In the genomic region with DNA sequence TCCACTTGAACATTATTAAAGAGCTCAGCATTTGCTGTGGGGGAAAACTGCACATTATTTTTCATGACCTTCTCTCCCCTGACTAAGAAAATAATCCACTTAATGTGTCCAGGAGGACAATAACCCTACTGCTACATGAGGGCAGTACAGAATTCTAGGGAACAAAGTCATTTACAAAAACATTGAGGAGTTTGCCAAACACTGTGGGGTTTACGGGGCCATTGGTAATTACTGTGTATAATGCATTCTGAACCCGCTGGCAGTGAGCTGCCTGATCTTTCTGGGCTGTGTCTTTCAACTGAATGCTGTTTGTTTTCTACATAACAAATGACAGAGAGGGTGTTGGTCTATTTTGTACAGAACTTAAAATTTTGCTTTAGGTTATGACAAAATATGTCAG, we compare ENCODE assay signal across 19 mouse cellular contexts.
DNase-seq lines count a peak whose midpoint lies in the region; ATAC-seq and TF ChIP-seq lines count a peak whose summit lies in the region.
"Had no signal": no experiment of that assay in that cellular context is flagged by ENCODE, and none has a peak within 500 bp of the region (broad histone marks: within the 10 kb centered on the region; RNA-seq: fewer than 3 reads in every experiment).

No protein-coding gene starts in this region.

- 24% methylated on average over 2 of the region's 2 CpGs for WGBS in hindbrain, postnatal 0 days
- 83% methylated on average over 2 of the region's 2 CpGs for WGBS in hindbrain, embryonic 10.5 days
- 31% methylated on average over 2 of the region's 2 CpGs for WGBS in midbrain, embryonic 13.5 days
- WGBS in midbrain, embryonic 11.5 days: 61% methylated on average over 2 of the region's 2 CpGs
- WGBS in midbrain, embryonic 14.5 days: 38% methylated on average over 2 of the region's 2 CpGs

- no peaks in the 10 kb centered on the region for H3K27me3 ChIP-seq in hindbrain, postnatal 0 days (ENCODE audit: insufficient read depth, low read length)
- no peaks in the 10 kb centered on the region for H3K27me3 ChIP-seq in hindbrain, embryonic 10.5 days (ENCODE audit: insufficient read depth, poor library complexity, severe bottlenecking)
- H3K27me3 ChIP-seq in midbrain, embryonic 13.5 days: no peaks in the 10 kb centered on the region
- no peaks in the 10 kb centered on the region for H3K27me3 ChIP-seq in midbrain, embryonic 11.5 days (ENCODE audit: control insufficient read depth, insufficient read depth, low read length)
- no peaks in the 10 kb centered on the region for H3K27me3 ChIP-seq in midbrain, embryonic 14.5 days (ENCODE audit: control insufficient read depth, insufficient read depth, low read length)
- H3K27me3 ChIP-seq: forebrain, embryonic 15.5 days; hindbrain, embryonic 13.5 days had no signal

- ATAC-seq in hindbrain, postnatal 0 days: no peak
- peak; percentile 58; the same call in 1 of the 2 replicates for ATAC-seq in midbrain, embryonic 13.5 days
- no peak for ATAC-seq in midbrain, embryonic 11.5 days (ENCODE audit: low FRiP score)
- ATAC-seq in midbrain, embryonic 14.5 days (ENCODE audit: low FRiP score, low TSS enrichment): no peak
- ATAC-seq: forebrain, embryonic 15.5 days; inflammation-experienced regulatory T-cells, adult 6 months had no signal

- peak; percentile 32 for DNase-seq in hindbrain, postnatal 0 days (ENCODE audit: low spot score)
- DNase-seq in hindbrain, embryonic 10.5 days (ENCODE audit: low spot score): no peak
- no peak for DNase-seq in midbrain, embryonic 11.5 days (ENCODE audit: low spot score, missing footprints)
- DNase-seq in midbrain, embryonic 14.5 days: peak; percentile 40
- no peak for DNase-seq in natural killer cell, adult 2 months (ENCODE audit: low spot score in 2 of 2)
- no peak for DNase-seq in layer of hippocampus, adult 9-10 months (ENCODE audit: low spot score)
- DNase-seq: adrenal gland, adult 8-10 months; adrenal gland, postnatal 36 days; cerebellum, adult 11-12 months; cerebellum, adult 9-10 months; heart, adult 18-20 months; heart, postnatal 10 days; heart, postnatal 4 days had no signal

- H3K36me3 ChIP-seq in hindbrain, postnatal 0 days (ENCODE audit: insufficient read depth, low read length): no peaks in the 10 kb centered on the region
- H3K36me3 ChIP-seq in hindbrain, embryonic 10.5 days: no peaks in the 10 kb centered on the region
- no peaks in the 10 kb centered on the region for H3K36me3 ChIP-seq in midbrain, embryonic 13.5 days
- H3K36me3 ChIP-seq in midbrain, embryonic 11.5 days (ENCODE audit: control insufficient read depth, insufficient read depth, low read length): no peaks in the 10 kb centered on the region
- H3K36me3 ChIP-seq in midbrain, embryonic 14.5 days (ENCODE audit: control insufficient read depth, insufficient read depth, low read length): no peaks in the 10 kb centered on the region
- H3K36me3 ChIP-seq: embryonic facial prominence, embryonic 10.5 days; forebrain, embryonic 15.5 days; heart, embryonic 10.5 days; hindbrain, embryonic 13.5 days had no signal

- no peaks in the 10 kb centered on the region for H3K4me1 ChIP-seq in hindbrain, postnatal 0 days (ENCODE audit: insufficient read depth, low read length)
- H3K4me1 ChIP-seq in hindbrain, embryonic 10.5 days (replicated peaks): no peaks in the 10 kb centered on the region
- H3K4me1 ChIP-seq in midbrain, embryonic 13.5 days (replicated peaks): peaks cover 7% of the 10 kb centered on the region; the same call in 1 of the 2 replicates
- no peaks in the 10 kb centered on the region for H3K4me1 ChIP-seq in midbrain, embryonic 11.5 days (ENCODE audit: control insufficient read depth, insufficient read depth, low read length)
- H3K4me1 ChIP-seq in midbrain, embryonic 14.5 days (ENCODE audit: control insufficient read depth, insufficient read depth, low read length): peaks cover 4% of the 10 kb centered on the region; the same call in 1 of the 2 replicates
- H3K4me1 ChIP-seq: embryonic facial prominence, embryonic 10.5 days; heart, embryonic 10.5 days; hindbrain, embryonic 13.5 days had no signal

- H3K9me3 ChIP-seq in hindbrain, postnatal 0 days (ENCODE audit: low read length): no peaks in the 10 kb centered on the region
- no peaks in the 10 kb centered on the region for H3K9me3 ChIP-seq in hindbrain, embryonic 10.5 days
- no peaks in the 10 kb centered on the region for H3K9me3 ChIP-seq in midbrain, embryonic 13.5 days
- no peaks in the 10 kb centered on the region for H3K9me3 ChIP-seq in midbrain, embryonic 11.5 days (ENCODE audit: control insufficient read depth, low read length)
- H3K9me3 ChIP-seq in midbrain, embryonic 14.5 days (ENCODE audit: control insufficient read depth, low read length): no peaks in the 10 kb centered on the region
- H3K9me3 ChIP-seq: embryonic facial prominence, embryonic 10.5 days; forebrain, embryonic 15.5 days; heart, embryonic 10.5 days; hindbrain, embryonic 13.5 days had no signal

- H3K4me2 ChIP-seq in hindbrain, postnatal 0 days (ENCODE audit: low read depth, low read length): no peak overlapping the region
- no peak overlapping the region for H3K4me2 ChIP-seq in midbrain, embryonic 13.5 days (replicated peaks)
- no peak overlapping the region for H3K4me2 ChIP-seq in midbrain, embryonic 11.5 days
- H3K4me2 ChIP-seq in midbrain, embryonic 14.5 days (ENCODE audit: low read length): no peak overlapping the region
- H3K4me2 ChIP-seq: forebrain, embryonic 15.5 days; hindbrain, embryonic 13.5 days had no signal

- H3K4me3 ChIP-seq in hindbrain, postnatal 0 days (ENCODE audit: low read length): no peak overlapping the region
- H3K4me3 ChIP-seq in hindbrain, embryonic 10.5 days: no peak overlapping the region
- H3K4me3 ChIP-seq in midbrain, embryonic 13.5 days (replicated peaks): no peak overlapping the region
- no peak overlapping the region for H3K4me3 ChIP-seq in midbrain, embryonic 11.5 days (ENCODE audit: low read depth, low read length)
- H3K4me3 ChIP-seq in midbrain, embryonic 14.5 days (replicated peaks; ENCODE audit: low read depth, low read length): no peak overlapping the region
- H3K4me3 ChIP-seq: embryonic facial prominence, embryonic 10.5 days; forebrain, embryonic 15.5 days; heart, embryonic 10.5 days; hindbrain, embryonic 13.5 days had no signal

- H3K9ac ChIP-seq in hindbrain, postnatal 0 days (replicated peaks; ENCODE audit: low read length): no peak overlapping the region
- H3K9ac ChIP-seq in midbrain, embryonic 13.5 days (replicated peaks): no peak overlapping the region
- H3K9ac ChIP-seq in midbrain, embryonic 11.5 days (ENCODE audit: low read length): no peak overlapping the region
- no peak overlapping the region for H3K9ac ChIP-seq in midbrain, embryonic 14.5 days (replicated peaks; ENCODE audit: low read length)
- H3K9ac ChIP-seq: forebrain, embryonic 15.5 days; hindbrain, embryonic 13.5 days had no signal

- H3K27ac ChIP-seq in hindbrain, postnatal 0 days: no peak overlapping the region
- H3K27ac ChIP-seq in hindbrain, embryonic 10.5 days: no peak overlapping the region
- H3K27ac ChIP-seq in midbrain, embryonic 13.5 days: 0 out of 2 replicates have a peak overlapping the region, but pooled peaks have one; percentile 20
- H3K27ac ChIP-seq in midbrain, embryonic 11.5 days (ENCODE audit: low read depth, low read length): no peak overlapping the region
- no peak overlapping the region for H3K27ac ChIP-seq in midbrain, embryonic 14.5 days (replicated peaks; ENCODE audit: low read depth, low read length)
- H3K27ac ChIP-seq: embryonic facial prominence, embryonic 10.5 days; forebrain, embryonic 15.5 days; heart, embryonic 10.5 days; hindbrain, embryonic 13.5 days had no signal

- TF ChIP-seq CTCF in hindbrain, postnatal 0 days (IDR thresholded peaks at IDR 0.05; ENCODE audit: low read depth): no peak

Comparison
In these comparisons a context has a peak if more than half of its experiments do, and no peak if none do; other contexts are left out.
1. DNase-seq: peak in hindbrain, postnatal 0 days (single experiment) and midbrain, embryonic 14.5 days (single experiment); none in hindbrain, embryonic 10.5 days (single experiment), midbrain, embryonic 11.5 days (single experiment), natural killer cell, adult 2 months (0 of 2) and layer of hippocampus, adult 9-10 months (single experiment).